Mouse (Mus musculus) thymus, postnatal 10 days (tissue): Measurements from ENCODE around the gene Hspg2.
"Not testable (repeated sequence)": the region's sequence is repeated elsewhere in the genome, so short reads cannot be mapped to it uniquely, and the experiment has no call there.

Experiments
- DNase-seq, 2 experiments: peaks; one replicate each; pipeline ENCODE4 v3.0.0; 2021; ENCODE audit warnings: low spot score in 2 of 2

The Hspg2 gene

GRCm38 (mm10) chr4:137574469-137574868 lies 105.9 kb downstream of the Hspg2 start, which contains the start of gene Ldlrad2:
Gene Ldlrad2 (minus strand): TSS chr4:137574569.
- no peak for DNase-seq

GRCm38 (mm10) chr4:137577486-137577885 lies 108.9 kb downstream of the Hspg2 start:
- no peak for DNase-seq

- DNase-seq: peak in 1 of 2 experiments; percentile 22
These were observed 109.7 kb downstream of the Hspg2 start for GRCm38 (mm10) chr4:137578181-137578845.

- DNase-seq: no peak
These were observed 111.2 kb downstream of the Hspg2 start for GRCm38 (mm10) chr4:137579789-137580188.

GRCm38 (mm10) chr4:137580299-137580698 lies 111.7 kb downstream of the Hspg2 start:
- no peak for DNase-seq

GRCm38 (mm10) chr4:137581815-137582214 lies 113.2 kb downstream of the Hspg2 start:
- peak; percentile 18 to 66 for DNase-seq

GRCm38 (mm10) chr4:137589095-137589494 lies 120.5 kb downstream of the Hspg2 start:
- not testable (repeated sequence) for DNase-seq

GRCm38 (mm10) chr4:137589586-137589985 lies 121.0 kb downstream of the Hspg2 start:
- no peak for DNase-seq

GRCm38 (mm10) chr4:137590961-137591360 lies 122.4 kb downstream of the Hspg2 start:
- no peak for DNase-seq

- peak; percentile 99 for DNase-seq
These were observed 125.3 kb downstream of the Hspg2 start, which contains the start of gene Usp48 for GRCm38 (mm10) chr4:137593601-137594495. Gene Usp48 (plus strand): TSS chr4:137593755.

- DNase-seq: peak in 1 of 2 experiments; percentile 47
These were observed 126.1 kb downstream of the Hspg2 start for GRCm38 (mm10) chr4:137594496-137595270.

- DNase-seq: no peak
These were observed 128.6 kb downstream of the Hspg2 start for GRCm38 (mm10) chr4:137597098-137597630.

GRCm38 (mm10) chr4:137598577-137598976 lies 130.0 kb downstream of the Hspg2 start:
- DNase-seq: no peak

- no peak for DNase-seq
These were observed 135.0 kb downstream of the Hspg2 start for GRCm38 (mm10) chr4:137603449-137604171.

- no peak for DNase-seq
These were observed 138.5 kb downstream of the Hspg2 start for GRCm38 (mm10) chr4:137607023-137607422.

GRCm38 (mm10) chr4:137609281-137609680 lies 140.7 kb downstream of the Hspg2 start:
- no peak for DNase-seq

GRCm38 (mm10) chr4:137609702-137610101 lies 141.1 kb downstream of the Hspg2 start:
- peak in 1 of 2 experiments; percentile 18 for DNase-seq

- DNase-seq: no peak
These were observed 141.7 kb downstream of the Hspg2 start for GRCm38 (mm10) chr4:137610256-137610655.
